Mouse (Mus musculus): ENCODE results near the gene Gm20388. TPM values are rescaled to one million over a fixed set of nuclear protein-coding genes. Genes with fewer than 3 reads are reported as not detected.

Gm20388 gene
- polyA plus RNA-seq, 1 experiment from 2014 or later, result 4.4 TPM

DNA sequence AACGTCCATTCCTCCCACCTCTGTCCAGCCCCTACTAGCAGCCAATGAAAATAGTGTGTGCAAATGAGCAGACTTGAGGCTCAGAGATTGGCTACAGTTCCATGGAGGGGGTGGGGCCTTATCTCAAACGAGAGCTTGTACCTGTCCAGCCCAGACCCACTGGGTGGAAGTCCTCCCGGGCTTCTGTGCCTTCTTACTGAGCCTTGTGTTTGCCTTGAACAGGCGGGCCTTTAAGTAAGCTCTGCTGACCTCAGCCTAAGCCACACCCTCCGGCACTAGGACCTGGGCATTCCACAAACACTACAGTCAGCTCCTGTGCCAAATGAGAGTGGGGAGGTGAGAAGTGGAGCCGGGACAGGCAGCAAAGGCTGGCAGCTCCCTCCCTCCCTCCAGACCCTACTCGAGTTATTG is 2383.6 kb downstream of the Gm20388 start:
- 3% methylated on average over 7 of the region's 7 CpGs for WGBS
- Histone ChIP-seq H3K4me1 (replicated peaks) (peaks cover 84% of the 10 kb centered on the region), H3K36me3 (no peaks in the 10 kb centered on the region), H3K27ac (no peak overlapping the region), H3K4me2 (replicated peaks) (no peak overlapping the region; the same call in 1 of the 2 replicates), H3K9me3 (no peaks in the 10 kb centered on the region), H3K9ac (replicated peaks) (0 out of 2 replicates have a peak overlapping the region, but pooled peaks have one; percentile 36), H3K27me3 (peaks cover 4% of the 10 kb centered on the region; the same call in 1 of the 2 replicates), H3K4me3 (replicated peaks) (no peak overlapping the region)
- peak; percentile 44; the same call in 1 of the 2 replicates for ATAC-seq

DNA sequence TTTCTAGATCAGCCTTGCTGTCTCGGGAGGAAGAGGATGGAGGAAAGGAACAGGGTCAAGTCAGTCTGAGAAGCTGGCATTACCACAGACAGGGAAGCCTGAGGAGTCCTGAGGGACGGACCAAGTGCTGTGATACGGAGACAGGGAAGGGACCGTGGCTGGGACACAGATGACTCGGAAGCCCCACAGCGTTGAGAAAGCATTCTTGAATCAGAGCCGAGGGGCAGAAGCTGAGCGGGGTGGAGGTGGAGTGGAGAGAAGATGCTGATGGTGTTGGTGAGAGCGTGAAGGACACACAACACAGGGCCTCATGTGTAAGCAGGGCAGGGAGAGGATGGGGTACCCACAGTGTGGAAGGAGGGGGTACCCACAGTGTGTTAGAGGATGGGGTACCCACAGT is 2384.7 kb downstream of the Gm20388 start:
- WGBS, result 64% methylated on average over 9 of the region's 9 CpGs
- no peaks in the 10 kb centered on the region for H3K27me3 ChIP-seq
- no peak overlapping the region for H3K4me3 ChIP-seq (replicated peaks)
- peaks cover 85% of the 10 kb centered on the region for H3K4me1 ChIP-seq (replicated peaks)
- no peak overlapping the region for H3K9ac ChIP-seq (replicated peaks)
- H3K36me3 ChIP-seq, result no peaks in the 10 kb centered on the region
- no peaks in the 10 kb centered on the region for H3K9me3 ChIP-seq
- ATAC-seq, result no peak
- H3K27ac ChIP-seq, result peak overlapping the region; percentile 71; the same call in 1 of the 2 replicates
- no peak overlapping the region for H3K4me2 ChIP-seq (replicated peaks)

DNA sequence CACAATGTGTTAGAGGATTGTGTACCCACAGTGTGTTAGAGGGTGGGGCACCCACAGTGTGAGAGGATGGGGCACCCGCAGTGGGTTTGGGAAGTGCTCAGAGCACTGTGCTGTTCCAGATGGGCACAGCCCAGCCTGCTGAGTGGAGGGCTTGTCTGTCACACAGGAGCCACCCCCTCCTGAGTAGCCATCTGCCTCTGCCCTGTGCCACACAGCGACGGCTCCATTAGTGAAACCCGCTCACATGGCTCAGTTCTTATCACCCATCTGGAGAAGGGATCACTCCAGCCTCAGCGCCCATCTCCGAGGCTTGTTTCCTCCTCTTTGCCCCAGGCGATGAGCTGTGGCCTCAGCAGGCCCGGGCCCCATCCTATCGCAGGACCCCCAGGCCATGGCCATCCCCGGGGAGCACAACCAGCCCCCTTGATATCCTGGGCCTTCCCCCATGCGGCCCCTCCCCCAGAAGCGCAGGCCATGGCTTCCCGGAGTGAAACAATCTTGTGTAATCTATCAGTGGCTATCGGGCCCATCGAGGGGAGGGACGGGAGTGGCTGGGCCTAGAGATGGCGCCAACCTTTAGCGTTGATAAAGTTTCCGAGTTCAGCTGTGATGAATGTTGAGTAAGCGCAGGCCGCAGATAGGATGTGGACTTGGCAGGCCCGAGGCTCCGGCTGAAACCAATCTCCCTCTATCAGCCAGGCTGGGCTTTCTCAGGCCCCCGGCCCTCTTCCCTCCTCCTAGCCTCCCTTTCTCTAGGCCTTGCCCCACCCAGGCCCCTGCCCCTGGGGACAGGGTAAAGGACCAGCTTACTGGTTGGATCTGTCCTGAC is 2385.7 kb downstream of the Gm20388 start:
- peak; percentile 40 for ATAC-seq
- Histone ChIP-seq H3K27me3 (no peaks in the 10 kb centered on the region), H3K4me1 (replicated peaks) (peaks cover 85% of the 10 kb centered on the region), H3K36me3 (no peaks in the 10 kb centered on the region), H3K9ac (replicated peaks) (no peak overlapping the region), H3K27ac (peak overlapping the region; percentile 71), H3K4me2 (replicated peaks) (no peak overlapping the region), H3K4me3 (replicated peaks) (no peak overlapping the region), H3K9me3 (no peaks in the 10 kb centered on the region)
- WGBS, result 48% methylated on average over 24 of the region's 24 CpGs

DNA sequence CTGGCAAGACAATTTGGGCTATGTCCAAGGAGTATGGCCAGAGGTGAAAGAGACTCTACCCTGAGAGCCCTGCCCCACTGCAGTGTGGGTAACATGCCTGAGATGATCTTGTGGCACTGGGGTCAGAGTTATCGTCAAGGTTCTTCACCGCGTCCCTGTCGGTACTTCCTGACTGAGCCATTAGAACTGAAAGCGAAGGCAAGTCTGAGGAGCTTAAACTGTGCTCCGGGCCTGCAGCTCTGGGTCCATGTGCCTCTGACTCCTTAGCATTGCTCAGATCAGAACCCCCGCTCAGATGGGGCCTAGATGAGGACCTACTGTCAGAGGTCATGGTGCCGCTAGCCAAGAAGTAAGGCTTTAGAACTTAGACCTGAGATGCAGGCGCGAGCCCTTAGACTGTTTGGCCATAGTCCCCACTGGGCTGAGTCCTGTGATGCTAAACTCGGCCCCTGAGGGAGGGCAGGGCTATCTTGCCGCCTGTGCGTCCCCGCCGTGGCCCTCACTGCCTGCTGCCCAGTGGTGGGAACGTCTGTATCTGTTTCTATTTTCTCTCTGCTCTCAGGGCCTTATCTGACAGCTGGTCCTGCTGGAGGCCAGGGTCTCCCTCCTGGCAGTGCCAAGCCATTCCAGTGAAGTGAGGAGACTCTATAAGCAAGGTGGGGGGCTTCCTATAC is 2389.1 kb downstream of the Gm20388 start:
- no peak overlapping the region for H3K4me3 ChIP-seq (replicated peaks)
- peaks cover 79% of the 10 kb centered on the region for H3K4me1 ChIP-seq (replicated peaks)
- no peaks in the 10 kb centered on the region for H3K9me3 ChIP-seq
- 69% methylated on average over 16 of the region's 16 CpGs for WGBS
- no peaks in the 10 kb centered on the region for H3K27me3 ChIP-seq
- no peak overlapping the region for H3K4me2 ChIP-seq (replicated peaks)
- H3K9ac ChIP-seq (replicated peaks), result no peak overlapping the region
- H3K36me3 ChIP-seq, result no peaks in the 10 kb centered on the region
- ATAC-seq, result no peak
- peak overlapping the region; percentile 78; the same call in 1 of the 2 replicates for H3K27ac ChIP-seq

DNA sequence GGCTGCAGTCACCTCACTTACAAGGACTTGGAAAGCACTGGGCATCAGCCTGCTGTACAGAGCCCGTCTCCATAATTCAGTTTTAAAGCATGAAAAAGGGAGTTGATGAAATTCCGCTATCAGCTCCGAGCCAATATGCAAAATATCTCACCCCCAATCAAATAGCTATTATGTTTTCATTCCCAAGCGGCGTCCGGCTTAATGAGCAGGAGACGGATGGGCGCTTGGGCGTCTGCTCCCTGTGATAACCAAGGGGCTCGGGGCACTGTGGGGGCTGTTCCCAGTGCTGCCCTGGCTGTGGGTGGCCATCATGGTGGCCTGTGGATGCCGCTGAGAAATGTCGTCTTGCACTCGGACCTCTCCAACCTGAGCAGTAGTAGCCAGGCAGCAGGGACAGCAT is 2390.4 kb downstream of the Gm20388 start:
- H3K4me1 ChIP-seq (replicated peaks), result peaks cover 70% of the 10 kb centered on the region
- 63% methylated on average over 13 of the region's 13 CpGs for WGBS
- no peaks in the 10 kb centered on the region for H3K9me3 ChIP-seq

DNA sequence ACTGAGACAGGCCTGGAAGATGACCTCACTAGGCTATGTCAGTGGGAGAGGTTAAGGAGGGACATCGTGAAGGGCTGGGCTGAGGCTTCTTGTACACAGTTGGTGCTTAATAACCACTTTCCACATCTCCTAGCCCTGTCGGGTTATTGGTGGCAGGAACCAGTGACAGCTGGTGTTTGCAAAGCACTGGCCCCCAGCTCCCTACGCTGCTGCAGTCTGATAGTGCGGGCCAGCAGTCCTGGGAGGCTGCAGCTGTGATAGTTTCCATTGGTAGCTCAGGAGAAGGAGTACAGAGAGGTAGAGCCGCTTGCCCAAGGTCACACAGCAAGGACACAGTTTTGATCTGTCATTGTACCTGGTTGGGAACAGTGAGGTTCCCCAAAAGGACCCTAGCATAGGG is 2391.2 kb downstream of the Gm20388 start:
- ATAC-seq, result no peak
- H3K36me3 ChIP-seq, result no peaks in the 10 kb centered on the region
- no peaks in the 10 kb centered on the region for H3K27me3 ChIP-seq
- H3K4me1 ChIP-seq (replicated peaks), result peaks cover 68% of the 10 kb centered on the region
- H3K4me3 ChIP-seq (replicated peaks), result no peak overlapping the region
- H3K9me3 ChIP-seq, result no peaks in the 10 kb centered on the region
- peak overlapping the region; percentile 78 for H3K27ac ChIP-seq
- 83% methylated on average over 5 of the region's 5 CpGs for WGBS
- H3K4me2 ChIP-seq (replicated peaks), result no peak overlapping the region
- H3K9ac ChIP-seq (replicated peaks), result no peak overlapping the region

More for the DNA sequence above, 2390.4 kb downstream of the Gm20388 start:
- Histone ChIP-seq H3K9ac (replicated peaks) (no peak overlapping the region), H3K36me3 (no peaks in the 10 kb centered on the region), H3K27me3 (no peaks in the 10 kb centered on the region), H3K4me3 (replicated peaks) (no peak overlapping the region), H3K4me2 (replicated peaks) (no peak overlapping the region), H3K27ac (peak overlapping the region; percentile 78)
- 0 out of 2 replicates have a peak, but pooled peaks have one; percentile 22 for ATAC-seq

DNA sequence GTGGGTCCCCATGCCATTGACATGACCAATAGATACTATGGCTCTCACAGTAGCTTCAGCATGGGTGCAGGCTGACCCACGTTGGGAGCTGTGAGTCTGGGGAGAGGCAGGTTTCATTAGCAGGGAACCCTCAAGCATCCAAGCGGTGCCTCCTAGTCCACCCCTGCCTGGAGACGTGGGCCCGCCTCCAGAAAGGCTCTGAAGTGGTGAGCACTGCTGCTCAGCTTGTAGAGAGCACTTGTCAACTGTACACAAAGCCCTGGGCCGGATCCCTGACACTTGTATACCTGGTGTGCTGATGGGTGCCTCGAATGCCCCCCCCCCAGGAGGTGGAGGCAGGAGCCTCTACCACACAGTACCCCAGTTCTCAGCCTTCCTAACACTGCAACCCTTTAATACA is 2392.8 kb downstream of the Gm20388 start:
- WGBS, result 74% methylated on average over 6 of the region's 6 CpGs
- H3K27ac ChIP-seq, result no peak overlapping the region
- H3K9me3 ChIP-seq, result no peaks in the 10 kb centered on the region
- H3K4me2 ChIP-seq (replicated peaks), result no peak overlapping the region
- H3K9ac ChIP-seq (replicated peaks), result no peak overlapping the region
- ATAC-seq, result no peak
- no peaks in the 10 kb centered on the region for H3K36me3 ChIP-seq
- no peaks in the 10 kb centered on the region for H3K27me3 ChIP-seq
- peaks cover 66% of the 10 kb centered on the region for H3K4me1 ChIP-seq (replicated peaks)
- H3K4me3 ChIP-seq (replicated peaks), result no peak overlapping the region

DNA sequence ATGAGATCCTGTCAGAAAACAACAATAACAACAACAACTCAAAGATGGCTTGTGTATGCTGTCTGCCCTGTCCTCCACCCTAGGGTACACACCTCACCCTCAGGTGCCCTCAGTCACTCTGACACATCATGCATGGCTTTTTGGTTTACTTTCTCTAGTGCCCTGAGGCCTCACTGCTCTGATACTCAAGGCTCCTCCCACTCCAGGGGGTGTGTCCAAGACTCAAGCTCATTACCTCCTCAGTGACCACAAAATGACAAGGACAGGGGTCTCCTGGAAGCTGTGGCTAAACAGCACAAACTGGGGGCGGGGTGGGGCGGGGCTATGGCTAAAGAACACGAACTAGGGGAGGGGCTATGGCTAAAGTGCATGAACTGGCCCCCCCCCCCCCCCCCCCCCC is 2393.4 kb downstream of the Gm20388 start:
- WGBS, result 12% methylated on average over 3 of the region's 3 CpGs
- Histone ChIP-seq H3K4me1 (replicated peaks) (peaks cover 60% of the 10 kb centered on the region), H3K27me3 (no peaks in the 10 kb centered on the region), H3K4me2 (replicated peaks) (no peak overlapping the region), H3K9me3 (no peaks in the 10 kb centered on the region), H3K27ac (no peak overlapping the region), H3K36me3 (no peaks in the 10 kb centered on the region), H3K4me3 (replicated peaks) (no peak overlapping the region), H3K9ac (replicated peaks) (no peak overlapping the region)
- no peak for ATAC-seq

DNA sequence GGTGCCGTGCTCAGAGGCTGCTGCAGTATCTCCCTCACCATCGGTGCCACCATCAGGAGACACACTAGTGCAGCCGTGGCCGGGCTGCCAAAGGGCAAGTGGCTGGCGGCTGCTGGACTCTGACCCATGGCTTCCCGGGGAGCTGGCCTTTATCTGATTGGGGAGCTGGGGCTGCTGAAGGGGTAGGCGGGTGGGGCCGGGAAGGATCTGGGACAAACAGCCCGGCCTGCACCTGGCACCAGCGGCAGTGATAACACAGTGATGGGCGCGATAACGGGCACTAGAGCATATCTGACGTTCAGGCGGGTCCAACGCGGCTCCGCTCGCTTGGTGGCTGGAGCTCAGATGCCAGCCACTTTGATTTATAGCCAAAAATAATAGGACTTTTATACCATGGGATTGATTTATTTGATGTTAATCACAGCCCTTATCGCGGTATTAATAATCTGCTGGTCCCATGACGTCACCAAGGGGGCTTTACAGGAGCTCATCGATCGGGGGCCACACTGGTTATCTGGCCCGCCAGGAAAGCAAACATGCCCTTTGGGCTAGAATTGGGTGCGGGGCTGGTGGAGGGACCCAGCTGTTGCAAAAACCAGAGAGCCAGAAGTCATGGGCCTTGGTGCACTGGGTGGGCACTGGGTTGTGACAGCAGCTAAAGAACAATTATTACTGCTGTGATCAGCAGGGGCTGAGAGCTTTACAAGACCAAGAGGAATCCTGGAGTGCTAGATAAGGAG is 2396.2 kb downstream of the Gm20388 start:
- H3K4me3 ChIP-seq (replicated peaks), result no peak overlapping the region
- no peak for ATAC-seq
- H3K27ac ChIP-seq, result no peak overlapping the region; the same call in 1 of the 2 replicates
- no peaks in the 10 kb centered on the region for H3K9me3 ChIP-seq
- H3K27me3 ChIP-seq, result no peaks in the 10 kb centered on the region
- no peak overlapping the region for H3K9ac ChIP-seq (replicated peaks)
- H3K4me2 ChIP-seq (replicated peaks), result no peak overlapping the region
- H3K36me3 ChIP-seq, result no peaks in the 10 kb centered on the region
- peaks cover 39% of the 10 kb centered on the region for H3K4me1 ChIP-seq (replicated peaks)
- 69% methylated on average over 26 of the region's 26 CpGs for WGBS

DNA sequence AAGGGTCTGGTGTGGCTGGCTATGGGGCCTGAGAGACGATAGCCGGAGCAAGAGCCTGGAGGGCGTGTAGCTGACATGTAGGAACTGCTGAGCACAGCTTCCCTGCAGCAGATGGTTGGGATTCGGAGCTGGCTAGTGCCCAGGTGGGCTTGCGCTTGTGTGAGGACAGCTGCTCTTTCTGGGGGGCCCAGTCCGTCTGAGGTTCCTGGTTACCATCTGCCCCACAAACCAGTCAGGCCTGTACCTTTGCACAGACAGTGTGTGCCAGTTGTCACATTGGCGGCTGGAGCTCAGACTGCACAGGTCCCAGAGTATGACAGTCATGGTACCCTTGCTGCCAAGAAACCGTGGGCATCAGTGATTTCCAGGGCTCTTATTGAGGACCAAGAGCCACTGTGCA is 2397.2 kb downstream of the Gm20388 start:
- 75% methylated on average over 8 of the region's 8 CpGs for WGBS

DNA sequence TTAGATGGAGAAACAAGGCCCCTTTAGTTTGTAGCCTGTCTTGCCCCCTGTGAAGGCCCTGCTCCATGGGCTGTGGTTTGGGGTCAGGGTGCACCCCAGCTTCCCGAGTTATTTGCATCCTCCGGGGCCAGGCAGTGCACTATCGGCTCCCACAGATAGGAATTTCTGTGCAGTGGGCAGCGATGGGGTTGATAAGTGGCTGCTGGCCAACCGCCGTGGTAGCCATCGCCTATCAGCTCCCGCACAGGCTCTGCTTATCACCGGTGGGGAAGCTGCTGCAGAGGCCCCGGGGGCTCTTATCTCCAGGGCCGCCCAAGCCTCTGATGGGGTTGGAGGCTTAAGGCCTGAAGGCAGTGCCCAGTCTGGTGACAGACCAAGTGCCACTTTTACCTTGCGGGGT is 2398.6 kb downstream of the Gm20388 start:
- H3K27me3 ChIP-seq, result no peaks in the 10 kb centered on the region
- no peak overlapping the region for H3K4me2 ChIP-seq (replicated peaks)
- no peaks in the 10 kb centered on the region for H3K36me3 ChIP-seq
- no peaks in the 10 kb centered on the region for H3K9me3 ChIP-seq
- peaks cover 23% of the 10 kb centered on the region for H3K4me1 ChIP-seq (replicated peaks)
- H3K27ac ChIP-seq, result peak overlapping the region; percentile 10; the same call in 1 of the 2 replicates
- H3K4me3 ChIP-seq (replicated peaks), result no peak overlapping the region
- no peak for ATAC-seq
- WGBS, result 75% methylated on average over 12 of the region's 12 CpGs
- no peak overlapping the region for H3K9ac ChIP-seq (replicated peaks)

More for the DNA sequence above, 2397.2 kb downstream of the Gm20388 start:
- Histone ChIP-seq H3K4me1 (replicated peaks) (peaks cover 29% of the 10 kb centered on the region), H3K4me2 (replicated peaks) (no peak overlapping the region), H3K27me3 (no peaks in the 10 kb centered on the region), H3K9me3 (no peaks in the 10 kb centered on the region), H3K4me3 (replicated peaks) (no peak overlapping the region), H3K9ac (replicated peaks) (no peak overlapping the region), H3K36me3 (no peaks in the 10 kb centered on the region), H3K27ac (peak overlapping the region; percentile 45; the same call in 1 of the 2 replicates)
- 0 out of 2 replicates have a peak, but pooled peaks have one; percentile 15 for ATAC-seq

Data from midbrain, embryonic 13.5 days (tissue).